Mouse (Mus musculus) thymus, adult 2 months (tissue): ENCODE data around the gene Cacna2d2. TPM values are rescaled to one million over a fixed set of nuclear protein-coding genes. Genes with fewer than 3 reads are reported as not detected.

Experiments used
- DNase-seq: peaks from one replicate; pipeline ENCODE4 v3.0.0; 2021
- H3K27ac ChIP-seq: fragments of 200-500 bp; 2 replicates; pipeline ENCODE4 v1.5.1; 2012; ENCODE audit warnings: low read length, control low read depth; ENCODE audit not compliant: control insufficient read depth, insufficient read depth
- H3K27me3 ChIP-seq: fragments of 200-500 bp; 2 replicates; pipeline ENCODE4 v1.6.1; 2012; ENCODE audit warnings: mild to moderate bottlenecking, low read length, moderate library complexity, mixed read lengths; ENCODE audit not compliant: control insufficient read depth, insufficient read depth
- H3K36me3 ChIP-seq: fragments of 200-500 bp; 2 replicates; pipeline ENCODE4 v1.6.1; 2012; ENCODE audit warnings: mild to moderate bottlenecking, low read length, moderate library complexity; ENCODE audit not compliant: control insufficient read depth, insufficient read depth
- H3K4me1 ChIP-seq: fragments of 200-500 bp; replicated peaks from 2 replicates; pipeline ENCODE4 v1.6.1; 2012; ENCODE audit warnings: low read length; ENCODE audit not compliant: control insufficient read depth, insufficient read depth
- H3K4me3 ChIP-seq: fragments of 200-500 bp; 2 replicates; pipeline ENCODE4 v1.5.1; 2012; ENCODE audit warnings: mild to moderate bottlenecking, low read length, control low read depth, moderate library complexity; ENCODE audit not compliant: control insufficient read depth, insufficient read depth
- CTCF ChIP-seq: fragments of 200-500 bp; IDR thresholded peaks from 2 replicates; pipeline ENCODE4 v1.5.1; 2012; ENCODE audit warnings: mild to moderate bottlenecking, control low read depth, low read length, moderate library complexity, borderline replicate concordance; ENCODE audit not compliant: control insufficient read depth, poor library complexity, insufficient read depth; ENCODE audit errors: extremely low read depth
- POLR2A ChIP-seq: fragments of 200-500 bp; IDR thresholded peaks from 2 replicates; pipeline ENCODE4 v1.6.1; 2012; ENCODE audit warnings: mild to moderate bottlenecking, low read length, control low read depth, moderate library complexity; ENCODE audit not compliant: control insufficient read depth, poor library complexity, insufficient read depth; ENCODE audit errors: extremely low read depth
- WGBS: fragments of 180-500 bp; shearing (Covaris S2); methylation state at CpG from one replicate; pipeline ENCODE4 v1.1.7; 2018; 5-methylcytosine and 5-hydroxymethylcytosine counted together
- polyA plus RNA-seq: library from polyadenylated mRNA; depleted of rRNA; stranded (reverse); fragments of >200 nt; gene quantifications from 2 replicates; pipeline ENCODE4 v1.2.3, GENCODE M21; 2012

Gene Cacna2d2
- polyA plus RNA-seq, 1 experiment: 8.9 TPM

GRCm38 (mm10) chr9:107369270-107370105, 29.9 kb upstream of the Cacna2d2 start:
- Histone ChIP-seq H3K27me3 (no peaks in the 10 kb centered on the region), H3K4me3 (no peak overlapping the region)
- 42% methylated on average over 10 of the region's 10 CpGs for WGBS

GRCm38 (mm10) chr9:107370106-107370463, 29.3 kb upstream of the Cacna2d2 start:
- Histone ChIP-seq H3K36me3 (no peaks in the 10 kb centered on the region), H3K4me3 (no peak overlapping the region), H3K27me3 (no peaks in the 10 kb centered on the region), H3K27ac (no peak overlapping the region), H3K4me1 (no peaks in the 10 kb centered on the region)
- 52% methylated on average over 4 of the region's 4 CpGs for WGBS
- TF ChIP-seq CTCF (no peak), POLR2A (no peak)
- DNase-seq: no peak

More at GRCm38 (mm10) chr9:107369270-107370105, 29.9 kb upstream of the Cacna2d2 start:
- Histone ChIP-seq H3K27ac (no peak overlapping the region), H3K36me3 (no peaks in the 10 kb centered on the region), H3K4me1 (no peaks in the 10 kb centered on the region)
- no peak for DNase-seq
- TF ChIP-seq POLR2A: no peak

- no peak overlapping the region for H3K4me3 ChIP-seq
- H3K4me1 ChIP-seq: no peaks in the 10 kb centered on the region
- peaks cover under 1% of the 10 kb centered on the region; the same call in 1 of the 2 replicates for H3K27me3 ChIP-seq
- no peaks in the 10 kb centered on the region for H3K36me3 ChIP-seq
- 2% methylated on average over 4 of the region's 4 CpGs for WGBS
- H3K27ac ChIP-seq: no peak overlapping the region
- DNase-seq: no peak
- TF ChIP-seq POLR2A (no peak), CTCF (no peak)
These were observed 27.0 kb upstream of the Cacna2d2 start for GRCm38 (mm10) chr9:107372441-107372840.

DNA sequence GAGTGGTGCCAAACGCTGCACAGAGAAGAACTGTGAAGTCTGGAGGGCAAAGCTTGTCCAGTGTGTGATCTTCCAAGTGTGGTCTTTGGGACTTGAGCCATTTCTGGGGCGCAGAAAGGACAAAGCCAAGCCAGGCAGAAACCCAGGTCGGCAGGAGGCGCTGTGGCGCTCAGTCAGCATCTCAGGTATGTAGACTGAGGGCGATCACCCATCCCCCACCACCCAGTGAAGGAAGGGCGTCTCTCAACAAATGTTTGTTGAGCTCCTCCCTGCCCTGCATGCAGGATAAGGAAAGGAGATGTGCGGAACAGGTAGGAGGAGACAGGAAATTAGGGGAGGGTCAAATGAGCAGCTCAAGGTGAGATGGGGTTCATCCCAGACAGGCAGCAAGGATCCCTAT, 24.8 kb upstream of the Cacna2d2 start:
- H3K4me1 ChIP-seq: no peaks in the 10 kb centered on the region
- TF ChIP-seq CTCF: 0 out of 2 replicates have a peak, but pooled peaks have one; percentile 15
- no peak for TF ChIP-seq POLR2A
- no peaks in the 10 kb centered on the region for H3K36me3 ChIP-seq
- DNase-seq: peak; percentile 18
- peaks cover 14% of the 10 kb centered on the region for H3K27me3 ChIP-seq
- no peak overlapping the region for H3K27ac ChIP-seq
- WGBS: 31% methylated on average over 8 of the region's 8 CpGs
- no peak overlapping the region for H3K4me3 ChIP-seq

- DNase-seq: no peak
- no peak overlapping the region for H3K4me3 ChIP-seq
- no peak overlapping the region for H3K27ac ChIP-seq
- WGBS: 40% methylated on average over 5 of the region's 5 CpGs
- H3K27me3 ChIP-seq: peaks cover 15% of the 10 kb centered on the region
- no peaks in the 10 kb centered on the region for H3K36me3 ChIP-seq
- TF ChIP-seq POLR2A (no peak), CTCF (no peak)
- no peaks in the 10 kb centered on the region for H3K4me1 ChIP-seq
These were observed 24.0 kb upstream of the Cacna2d2 start for GRCm38 (mm10) chr9:107375451-107375850.

DNA sequence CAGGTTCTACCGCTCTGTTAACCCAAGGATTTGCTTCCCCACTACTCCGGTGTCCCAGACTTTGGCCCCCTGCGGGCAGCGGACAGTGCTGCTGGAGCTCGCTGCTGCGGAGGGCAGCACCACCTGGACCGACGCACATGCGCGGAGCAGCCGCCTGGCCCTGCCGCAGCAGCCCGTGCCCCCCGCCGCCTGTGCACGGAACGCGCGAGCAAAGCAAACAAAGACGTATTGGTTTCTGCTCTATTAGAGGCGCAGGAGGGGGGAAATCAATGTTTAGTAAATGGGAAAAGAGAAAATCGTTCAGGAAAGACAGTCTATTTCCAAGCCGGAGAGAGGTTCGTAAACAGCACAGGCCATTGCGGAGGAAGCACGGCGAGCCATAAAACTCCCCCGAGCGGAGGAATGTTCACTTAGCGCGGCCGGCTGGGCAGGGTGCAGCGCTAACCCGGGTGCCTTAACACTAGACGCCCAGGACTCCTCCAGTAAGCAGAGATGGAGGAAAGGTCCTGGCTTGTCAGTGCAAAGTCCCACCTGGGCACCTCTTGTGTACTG, 21.4 kb upstream of the Cacna2d2 start:
- H3K4me1 ChIP-seq: no peaks in the 10 kb centered on the region
- H3K4me3 ChIP-seq: no peak overlapping the region
- no peak overlapping the region for H3K27ac ChIP-seq
- peaks cover 15% of the 10 kb centered on the region for H3K27me3 ChIP-seq
- 2% methylated on average over 35 of the region's 35 CpGs for WGBS
- DNase-seq: no peak
- no peak for TF ChIP-seq POLR2A
- TF ChIP-seq CTCF: no peak
- H3K36me3 ChIP-seq: no peaks in the 10 kb centered on the region

DNA sequence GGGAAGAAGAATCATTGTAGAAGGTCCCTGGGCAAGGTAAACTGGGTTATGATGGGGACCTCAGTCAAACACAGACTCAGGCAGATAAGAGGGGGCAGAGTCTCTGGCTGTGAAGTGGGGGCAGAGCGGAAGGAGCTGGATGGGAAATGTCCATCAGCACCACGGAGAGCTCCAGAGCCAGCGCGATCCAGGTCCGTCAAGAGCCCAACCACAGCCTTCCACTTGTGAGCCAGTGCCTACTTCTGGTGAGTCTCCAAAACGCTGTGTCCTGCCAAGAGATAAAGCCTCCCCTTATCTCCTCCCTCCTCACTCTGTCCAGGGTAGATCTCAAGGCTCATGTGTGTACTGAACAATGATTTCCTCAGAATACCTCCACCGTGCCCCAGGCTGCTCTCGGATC, 17.7 kb upstream of the Cacna2d2 start:
- Histone ChIP-seq H3K4me3 (no peak overlapping the region), H3K27me3 (peaks cover 15% of the 10 kb centered on the region), H3K36me3 (no peaks in the 10 kb centered on the region), H3K27ac (no peak overlapping the region), H3K4me1 (no peaks in the 10 kb centered on the region)
- WGBS: 20% methylated on average over 8 of the region's 8 CpGs
- TF ChIP-seq CTCF: no peak
- no peak for TF ChIP-seq POLR2A
- DNase-seq: no peak
